Mouse (Mus musculus) thymus, postnatal 36 days (tissue): ENCODE measurements around the gene Dnajb12.
A peak's percentile ranks its signal among the peaks of the same experiment; 100 is the strongest.

Source experiments
- DNase-seq, 2 experiments: peaks; one replicate each; pipeline ENCODE4 v3.0.0; 2022; ENCODE audit warnings: mixed read lengths in 2 of 2

The Dnajb12 gene

GRCm38 (mm10) chr10:59898180-59898778, 18.9 kb downstream of the Dnajb12 start:
- DNase-seq, result no peak

DNA sequence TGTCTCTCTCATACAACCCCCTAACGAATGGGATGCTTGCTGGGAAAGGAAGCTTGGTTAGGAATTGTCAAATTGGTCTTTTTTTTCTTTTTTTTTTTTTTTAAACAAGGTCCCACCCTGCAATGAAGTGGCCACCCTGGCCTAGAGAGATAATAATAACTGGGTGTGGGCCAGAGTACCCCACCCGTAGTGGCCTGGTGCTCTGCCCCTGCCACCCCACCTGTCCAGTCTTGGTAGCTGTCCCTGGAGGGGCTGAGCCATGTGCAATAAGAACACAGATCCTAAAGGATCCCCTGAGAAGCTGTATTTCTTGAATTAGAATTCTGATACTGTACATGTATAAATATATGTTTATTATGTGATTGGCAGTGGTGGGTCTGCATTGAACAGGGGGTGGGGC, 19.6 kb downstream of the Dnajb12 start:
- DNase-seq, result no peak

- DNase-seq, result peak; percentile 89 to 96
Observed at GRCm38 (mm10) chr10:59899341-59900173, 20.2 kb downstream of the Dnajb12 start.

DNA sequence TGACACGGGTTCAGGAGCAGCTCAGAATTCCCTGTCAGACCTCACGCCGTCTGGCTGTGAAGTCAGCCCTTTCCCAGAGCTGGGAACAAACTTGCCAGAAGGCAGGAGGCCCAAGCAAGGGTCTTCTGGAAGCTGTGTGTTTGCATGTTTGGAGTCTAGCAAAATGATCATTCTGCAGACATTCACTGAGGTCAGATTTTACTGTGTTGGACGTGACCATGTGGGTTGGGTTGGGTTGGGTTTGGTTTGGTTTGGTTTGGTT, 20.7 kb downstream of the Dnajb12 start:
- no peak for DNase-seq

DNA sequence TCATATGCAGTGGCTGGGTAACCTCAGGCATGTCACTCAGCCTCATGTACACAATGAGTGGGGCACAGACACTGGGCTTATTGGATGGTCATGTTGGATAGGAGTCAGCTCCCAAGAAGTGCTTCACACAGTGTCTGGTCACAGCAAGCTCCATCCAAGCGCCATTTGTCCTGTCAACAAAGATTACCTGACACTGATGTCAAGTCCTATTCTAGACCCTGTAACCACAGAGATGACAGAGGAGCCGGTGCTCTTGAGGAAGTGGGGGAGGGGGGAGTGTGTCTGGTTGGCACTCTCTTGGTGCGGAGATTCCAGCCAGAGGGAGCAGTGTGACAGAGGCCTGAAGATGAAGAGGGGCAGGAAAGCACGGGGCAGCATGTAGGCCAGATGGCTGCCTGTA, 21.6 kb downstream of the Dnajb12 start:
- peak; percentile 63 to 72 for DNase-seq

- DNase-seq, result peak in 1 of 2 experiments; percentile 36
Observed at GRCm38 (mm10) chr10:59901463-59901862, 22.1 kb downstream of the Dnajb12 start.

DNA sequence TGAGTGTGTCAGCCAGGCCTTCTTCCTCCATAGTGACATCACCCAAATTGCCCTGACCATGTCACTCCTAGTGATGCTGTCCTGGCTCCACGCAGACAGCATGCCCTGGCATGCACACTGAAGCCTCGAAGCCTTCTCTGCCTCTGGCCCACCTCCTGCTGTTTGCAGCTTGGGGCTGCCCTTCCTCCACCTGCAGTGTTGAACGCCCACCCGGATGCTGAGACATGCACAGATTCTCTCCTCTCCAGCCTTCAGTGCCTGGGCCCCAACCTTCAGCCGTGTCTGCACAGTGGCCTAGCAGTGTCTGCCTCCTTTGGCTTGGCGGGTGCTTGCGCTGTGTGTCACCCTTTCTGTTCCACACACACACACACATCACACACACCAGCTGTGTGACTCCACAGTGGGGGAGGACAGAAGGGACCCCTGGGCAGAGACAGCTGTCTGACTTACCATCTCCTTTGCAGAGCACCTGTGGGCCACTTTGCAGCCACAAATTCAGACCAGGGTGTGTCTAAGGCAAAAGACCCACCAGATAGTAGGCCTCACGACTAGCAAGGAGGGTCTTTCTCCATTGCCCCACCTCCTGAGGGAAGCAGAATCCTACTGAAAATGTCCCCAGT, 22.7 kb downstream of the Dnajb12 start:
- peak; percentile 73 to 85 for DNase-seq

- peak in 1 of 2 experiments; percentile 30 for DNase-seq
Observed at GRCm38 (mm10) chr10:59902606-59902990, 23.2 kb downstream of the Dnajb12 start.

DNA sequence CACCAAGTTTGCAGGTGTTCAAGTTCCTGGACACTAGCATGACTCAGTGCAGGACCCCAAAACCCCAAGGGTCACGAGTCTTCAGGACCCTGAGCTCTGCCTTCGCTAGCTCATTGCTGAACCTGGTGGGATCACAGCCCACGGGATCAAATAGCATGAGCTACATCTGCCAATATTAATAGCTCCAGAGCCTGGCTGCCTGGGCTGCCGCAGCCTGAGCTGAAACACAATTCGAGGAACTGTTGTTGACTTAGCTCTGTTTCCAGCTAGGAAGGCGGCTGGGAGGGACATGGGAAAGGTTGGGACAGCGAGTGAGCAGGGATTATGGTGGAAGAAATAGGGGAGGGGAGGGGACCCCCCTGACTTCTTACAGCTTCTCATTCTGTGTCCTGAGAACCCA, 23.8 kb downstream of the Dnajb12 start:
- DNase-seq, result peak in 1 of 2 experiments; percentile 12

DNA sequence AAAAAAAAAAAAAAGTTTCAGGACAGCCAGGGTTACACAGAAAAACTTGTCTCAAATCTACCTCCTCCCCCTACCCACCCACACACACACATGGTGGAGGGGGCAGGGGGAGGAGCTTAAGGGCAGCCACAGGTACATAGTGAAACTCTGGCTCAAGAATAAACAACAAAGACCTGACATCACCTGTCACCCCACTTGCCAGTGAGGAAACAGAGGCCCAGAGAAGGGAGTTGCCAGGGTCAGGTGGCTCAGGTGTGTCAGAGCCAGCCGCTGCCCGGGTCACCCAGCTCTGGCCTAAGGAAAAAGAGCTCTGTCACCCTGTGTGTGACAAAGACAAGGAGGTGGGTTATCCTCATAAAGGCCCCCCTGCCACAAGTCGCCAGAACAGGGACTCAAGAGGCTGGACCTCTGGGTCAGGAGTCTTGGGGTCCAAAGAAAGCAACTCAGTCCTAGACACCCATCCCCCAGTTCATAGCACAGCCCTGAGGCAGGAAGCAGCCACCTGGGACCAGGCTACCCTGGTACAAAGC, 27.8 kb downstream of the Dnajb12 start:
- DNase-seq, result peak; percentile 60 to 78

DNA sequence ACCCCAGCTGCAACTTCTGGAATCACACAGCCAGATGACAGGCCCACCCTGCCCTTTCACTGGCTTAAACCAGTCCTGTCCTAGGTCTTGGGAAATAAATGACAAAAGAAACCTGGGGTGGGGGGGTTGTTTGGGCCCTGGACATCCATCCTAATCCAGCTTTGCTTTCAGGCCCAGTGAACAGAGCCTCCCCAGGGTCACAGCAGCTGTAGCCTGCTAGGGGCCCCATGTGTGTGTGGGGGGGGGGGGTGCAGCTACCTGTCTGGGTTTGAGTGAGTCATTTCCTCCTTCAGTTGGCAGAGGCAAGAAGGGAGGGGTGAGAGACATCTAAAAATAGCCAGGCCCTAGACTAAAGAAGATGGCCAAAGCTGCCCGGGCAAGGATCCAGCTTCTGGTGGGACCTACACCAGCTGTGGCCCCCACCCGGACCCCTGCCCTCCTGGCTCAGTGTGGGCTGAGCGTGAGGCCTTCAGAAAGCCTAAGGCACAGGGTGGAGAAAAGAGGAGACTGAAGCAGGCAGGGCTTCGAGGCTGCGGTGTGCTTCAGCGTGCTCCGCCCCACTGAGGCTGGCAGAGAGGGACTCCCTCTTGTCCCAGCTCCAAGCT, 28.4 kb downstream of the Dnajb12 start:
- peak; percentile 66 to 68 for DNase-seq

DNA sequence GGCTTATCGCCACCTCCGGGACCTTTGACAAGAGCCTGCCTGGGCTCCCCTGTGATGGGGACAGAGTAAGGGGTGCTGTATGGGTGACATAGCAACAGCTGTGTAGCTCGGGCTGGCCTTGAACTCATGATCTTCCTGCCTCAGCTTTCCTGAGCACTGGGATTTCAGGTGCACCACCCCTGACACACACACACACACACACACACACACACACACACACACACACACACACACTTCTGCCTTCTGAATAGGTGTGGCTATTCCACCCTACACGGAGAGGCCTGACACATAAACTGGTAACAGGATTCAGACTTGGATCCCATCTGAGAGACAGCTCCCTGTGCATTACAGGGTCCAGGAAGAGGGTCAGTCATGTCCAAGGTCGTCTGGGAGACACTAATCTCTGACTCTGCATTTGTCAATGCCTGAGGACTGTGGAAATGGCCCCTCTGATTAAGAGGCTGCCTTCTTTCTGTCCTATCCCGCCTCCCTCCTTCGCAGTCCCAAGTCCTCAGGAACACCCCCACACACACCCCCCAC, 29.5 kb downstream of the Dnajb12 start:
- no peak for DNase-seq

GRCm38 (mm10) chr10:59909357-59909847, 30.0 kb downstream of the Dnajb12 start:
- peak in 1 of 2 experiments; percentile 28 for DNase-seq

DNA sequence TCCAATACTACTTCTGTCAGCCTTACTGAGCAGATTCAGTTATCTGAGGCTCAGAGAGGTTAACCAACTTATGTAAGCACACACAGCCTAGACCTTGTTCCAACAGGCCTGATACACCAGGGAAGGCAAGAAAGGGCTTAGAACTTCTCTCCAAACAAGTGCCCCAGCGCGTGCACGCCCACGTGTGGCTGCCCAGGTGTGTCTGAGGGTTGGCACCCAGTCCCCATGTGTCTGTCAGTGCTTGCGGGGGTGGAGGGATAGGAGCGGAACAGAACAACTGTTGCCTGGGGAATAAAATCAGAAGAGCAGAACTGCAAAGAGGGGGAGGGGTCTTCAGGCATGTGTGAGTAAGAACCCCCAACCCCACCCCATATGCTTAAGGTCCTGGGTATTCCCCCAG, 31.7 kb downstream of the Dnajb12 start:
- DNase-seq, result peak; percentile 88 to 93

DNA sequence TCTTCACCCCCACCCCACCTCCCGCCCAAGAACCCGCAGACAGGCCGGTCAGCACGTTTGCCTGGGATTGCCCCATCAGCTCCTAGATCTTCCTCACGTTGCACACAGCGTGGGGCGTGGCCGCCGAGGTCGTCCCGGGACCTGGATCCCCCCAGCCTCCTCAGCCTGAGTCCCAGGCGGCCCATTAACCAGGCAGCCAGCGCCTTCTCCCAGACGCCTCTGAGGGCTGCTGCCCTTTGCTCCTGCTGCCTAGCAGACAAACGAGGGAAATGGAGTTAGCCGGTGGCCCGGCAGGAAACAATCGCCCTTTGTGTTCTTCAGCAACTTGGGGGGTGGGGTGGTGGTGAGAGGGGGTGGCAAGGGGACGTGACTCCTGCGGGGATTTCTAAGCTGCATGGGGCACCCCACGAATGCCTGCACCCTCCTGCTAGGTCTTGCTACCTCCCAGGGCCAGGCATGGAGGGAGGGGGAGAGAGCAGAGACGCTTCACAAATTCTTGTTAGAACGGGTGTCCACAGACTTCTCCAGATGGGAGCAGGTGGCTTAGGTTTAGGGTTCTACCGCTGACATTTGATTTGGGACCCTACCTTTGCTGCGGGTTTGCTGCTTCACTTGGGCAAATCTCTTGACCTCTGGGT, 32.3 kb downstream of the Dnajb12 start:
- peak in 1 of 2 experiments; percentile 64 for DNase-seq

DNA sequence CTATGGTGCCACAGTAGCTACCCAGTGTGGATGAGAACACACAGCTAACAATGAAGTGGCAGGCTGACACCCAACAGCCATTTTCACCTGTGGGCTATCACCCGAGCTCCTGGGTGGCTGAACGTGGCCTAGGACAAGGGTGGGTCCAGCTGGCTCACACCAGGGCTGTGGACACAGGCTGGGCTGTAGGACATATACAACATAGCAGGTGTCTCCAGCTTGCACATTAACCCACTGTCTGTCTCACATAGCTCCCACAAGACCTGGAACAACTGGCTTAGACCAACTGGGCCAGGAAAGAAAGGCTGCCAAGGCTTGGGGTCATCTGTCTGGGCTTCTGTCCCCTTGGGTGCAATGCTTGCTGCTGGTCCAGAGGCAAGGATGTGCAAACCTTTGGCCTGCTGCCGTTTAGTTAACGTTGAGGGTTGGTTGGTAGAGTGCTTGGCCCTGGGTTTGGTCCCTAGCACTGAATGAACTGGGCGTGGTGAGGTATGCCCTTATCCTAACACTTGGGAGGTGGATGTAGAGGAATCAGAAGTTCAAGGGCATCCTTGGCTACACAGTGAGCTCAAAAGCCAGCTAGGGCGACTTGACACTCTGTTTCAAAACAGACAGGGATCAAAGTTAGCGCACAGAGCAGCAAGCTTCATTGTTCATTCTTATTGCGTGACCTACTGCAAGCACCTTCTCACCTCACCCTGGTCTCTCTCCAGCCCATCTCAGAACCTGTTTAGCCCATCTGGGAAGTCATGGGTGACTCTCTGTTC, 36.0 kb downstream of the Dnajb12 start:
- no peak for DNase-seq

GRCm38 (mm10) chr10:59916159-59916558, 36.8 kb downstream of the Dnajb12 start:
- DNase-seq, result no peak

- DNase-seq, result peak in 1 of 2 experiments; percentile 67
Observed at GRCm38 (mm10) chr10:59916649-59917048, 37.3 kb downstream of the Dnajb12 start.

GRCm38 (mm10) chr10:59918111-59918510, 38.8 kb downstream of the Dnajb12 start:
- DNase-seq, result no peak

DNA sequence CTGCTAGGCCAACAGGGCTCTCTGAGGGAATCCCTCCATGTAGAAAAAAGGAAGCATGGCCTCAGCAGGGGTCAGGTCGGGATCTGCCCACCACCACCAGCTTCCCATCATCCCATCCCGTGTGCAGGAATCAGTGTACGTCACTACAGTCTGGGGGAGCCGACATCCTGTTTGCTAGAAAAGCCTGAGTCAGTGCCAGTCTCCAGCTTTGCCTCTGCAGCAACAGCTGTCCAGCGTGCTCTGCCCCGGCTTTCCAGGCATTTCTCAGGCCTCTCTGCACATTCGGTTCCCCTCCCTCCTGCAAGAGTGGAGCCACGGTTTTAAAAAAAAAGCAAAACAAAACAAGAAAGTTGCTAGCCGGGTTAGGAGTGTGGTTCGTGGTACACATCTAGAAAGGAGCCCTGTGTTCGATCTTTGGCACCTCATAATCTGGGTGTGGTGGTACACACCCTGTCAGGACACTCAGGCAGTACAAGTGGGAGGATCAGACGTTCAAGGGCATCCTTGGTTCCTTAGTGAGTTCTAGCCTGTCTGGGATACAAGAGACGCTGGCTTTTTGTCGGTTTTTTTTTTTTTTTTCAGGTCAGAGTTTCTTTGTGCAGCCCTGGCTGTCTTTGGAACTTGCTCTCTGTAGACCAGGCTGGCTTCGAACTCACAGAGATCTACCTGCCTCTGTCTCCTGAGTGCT, 40.3 kb downstream of the Dnajb12 start:
- no peak for DNase-seq

DNA sequence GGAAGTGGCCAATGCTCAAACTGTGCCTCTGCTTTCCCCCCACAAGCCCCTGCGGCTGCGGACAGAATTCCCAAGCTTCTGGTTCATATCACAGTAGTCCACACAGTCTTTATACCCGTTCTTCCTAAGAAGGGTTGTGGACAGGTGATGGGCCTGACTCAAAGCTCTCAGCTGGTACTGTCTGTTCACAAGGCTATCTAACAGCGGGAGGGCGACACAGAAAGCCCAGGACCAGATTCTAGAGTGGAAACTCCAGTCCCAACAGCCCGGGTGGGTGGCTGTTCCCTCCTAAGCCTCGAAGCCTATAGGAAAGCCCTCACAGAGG, 41.1 kb downstream of the Dnajb12 start:
- DNase-seq, result peak; percentile 27 to 29
